33 mouse cellular contexts compared by ENCODE assay signal in genomic region chrX:112694392-112694791, GRCm38 (mm10). TPM values are rescaled to one million over a fixed set of nuclear protein-coding genes. Genes with fewer than 3 reads are reported as not detected.
DNase-seq lines count a peak whose midpoint lies in the region; ATAC-seq and TF ChIP-seq lines count a peak whose summit lies in the region.
"Had no signal": no experiment of that assay in that cellular context is flagged by ENCODE, and none has a peak within 500 bp of the region (broad histone marks: within the 10 kb centered on the region; RNA-seq: fewer than 3 reads in every experiment).

No protein-coding gene starts in this region.

- H3K27me3 ChIP-seq in heart, postnatal 0 days (ENCODE audit: control insufficient read depth, insufficient read depth, low read length) = no peaks in the 10 kb centered on the region
- H3K27me3 ChIP-seq in intestine, embryonic 15.5 days (replicated peaks) = no peaks in the 10 kb centered on the region
- no peaks in the 10 kb centered on the region for H3K27me3 ChIP-seq in midbrain, embryonic 16.5 days (ENCODE audit: control insufficient read depth, insufficient read depth, low read depth, low read length)
- H3K27me3 ChIP-seq: heart, embryonic 15.5 days; hindbrain, embryonic 13.5 days; limb, embryonic 15.5 days; liver, embryonic 13.5 days; neural tube, embryonic 13.5 days had no signal

- H3K36me3 ChIP-seq in heart, postnatal 0 days (replicated peaks; ENCODE audit: control insufficient read depth, insufficient read depth, low read length) = no peaks in the 10 kb centered on the region
- no peaks in the 10 kb centered on the region for H3K36me3 ChIP-seq in intestine, embryonic 15.5 days
- no peaks in the 10 kb centered on the region for H3K36me3 ChIP-seq in midbrain, embryonic 16.5 days (ENCODE audit: control insufficient read depth, insufficient read depth, low read length)
- H3K36me3 ChIP-seq: heart, embryonic 15.5 days; hindbrain, embryonic 13.5 days; limb, embryonic 10.5 days; limb, embryonic 15.5 days; liver, embryonic 13.5 days; neural tube, embryonic 13.5 days had no signal

- intact Hi-C loops in heart, postnatal 14 days (cut with DNase I) = no loop called here

- peak; percentile 7 for DNase-seq in heart, postnatal 0 days (ENCODE audit: low spot score)
- no peak for DNase-seq in heart, postnatal 14 days
- peak; percentile 19 for DNase-seq in 416B (ENCODE audit: low read depth)
- DNase-seq in skeletal muscle tissue, adult 2 months (ENCODE audit: low read depth, low spot score) = peak; percentile 0
- no peak for DNase-seq in urinary bladder, adult 2 months (ENCODE audit: low spot score)
- DNase-seq in right cerebral cortex, postnatal 4 days = no peak
- DNase-seq: cerebellum, adult 2 months; cerebellum, postnatal 14 days; forebrain, postnatal 0 days; heart, postnatal 4 days; kidney, adult 9 months; kidney, postnatal 10 days; layer of hippocampus, adult 9-11 months; liver, embryonic 13.5 days; lung, embryonic 14.5 days; right cerebral cortex, postnatal 25 days; thymus, postnatal 14 days had no signal

- H3K27ac ChIP-seq in heart, postnatal 0 days (ENCODE audit: low read depth) = no peak overlapping the region
- no peak overlapping the region for H3K27ac ChIP-seq in intestine, embryonic 15.5 days
- H3K27ac ChIP-seq in midbrain, embryonic 16.5 days (ENCODE audit: low read length) = no peak overlapping the region
- H3K27ac ChIP-seq: heart, embryonic 15.5 days; hindbrain, embryonic 13.5 days; limb, embryonic 10.5 days; limb, embryonic 15.5 days; liver, embryonic 13.5 days; neural tube, embryonic 13.5 days had no signal

- no peak for ATAC-seq in heart, postnatal 0 days (ENCODE audit: insufficient read depth, low read depth)
- peak; percentile 77; the same call in 1 of the 2 replicates for ATAC-seq in intestine, embryonic 15.5 days
- ATAC-seq in midbrain, embryonic 16.5 days = no peak
- ATAC-seq: forebrain, postnatal 0 days had no signal

- no peaks in the 10 kb centered on the region for H3K9me3 ChIP-seq in heart, postnatal 0 days (replicated peaks; ENCODE audit: control insufficient read depth, low read length)
- H3K9me3 ChIP-seq in intestine, embryonic 15.5 days = no peaks in the 10 kb centered on the region
- no peaks in the 10 kb centered on the region for H3K9me3 ChIP-seq in midbrain, embryonic 16.5 days (replicated peaks; ENCODE audit: control insufficient read depth, low read length, poor library complexity, severe bottlenecking)
- H3K9me3 ChIP-seq: heart, embryonic 15.5 days; hindbrain, embryonic 13.5 days; limb, embryonic 10.5 days; limb, embryonic 15.5 days; liver, embryonic 13.5 days; neural tube, embryonic 13.5 days had no signal

- TF ChIP-seq CTCF in heart, postnatal 0 days (IDR thresholded peaks at IDR 0.05; ENCODE audit: low read depth) = no peak

- H3K9ac ChIP-seq in heart, postnatal 0 days (replicated peaks; ENCODE audit: low read depth, low read length) = no peak overlapping the region
- H3K9ac ChIP-seq in intestine, embryonic 15.5 days = no peak overlapping the region
- no peak overlapping the region for H3K9ac ChIP-seq in midbrain, embryonic 16.5 days (ENCODE audit: low read depth, low read length)
- H3K9ac ChIP-seq: forebrain, postnatal 0 days; heart, embryonic 15.5 days; hindbrain, embryonic 13.5 days; limb, embryonic 15.5 days; liver, embryonic 13.5 days; lung, embryonic 14.5 days; neural tube, embryonic 13.5 days had no signal

- no peaks in the 10 kb centered on the region for H3K4me1 ChIP-seq in heart, postnatal 0 days (ENCODE audit: control insufficient read depth, insufficient read depth)
- no peaks in the 10 kb centered on the region for H3K4me1 ChIP-seq in intestine, embryonic 15.5 days (replicated peaks)
- no peaks in the 10 kb centered on the region for H3K4me1 ChIP-seq in midbrain, embryonic 16.5 days (ENCODE audit: control insufficient read depth, insufficient read depth, low read length)
- H3K4me1 ChIP-seq: heart, embryonic 15.5 days; hindbrain, embryonic 13.5 days; limb, embryonic 10.5 days; limb, embryonic 15.5 days; liver, embryonic 13.5 days; neural tube, embryonic 13.5 days had no signal

- no peak for TF ChIP-seq EP300 in heart, postnatal 0 days (IDR thresholded peaks at IDR 0.05; ENCODE audit: low read depth)

- no peak overlapping the region for H3K4me3 ChIP-seq in heart, postnatal 0 days (ENCODE audit: low read depth, low read length)
- no peak overlapping the region for H3K4me3 ChIP-seq in intestine, embryonic 15.5 days (replicated peaks)
- no peak overlapping the region for H3K4me3 ChIP-seq in midbrain, embryonic 16.5 days (ENCODE audit: low read depth, low read length)
- H3K4me3 ChIP-seq: erythroblast, embryonic 14.5 days; heart, embryonic 15.5 days; hindbrain, embryonic 13.5 days; limb, embryonic 10.5 days; limb, embryonic 15.5 days; liver, embryonic 13.5 days; neural tube, embryonic 13.5 days had no signal

- WGBS in heart, postnatal 0 days = 60% methylated on average over 1 of the region's 1 CpGs
- WGBS in intestine, embryonic 15.5 days = 71% methylated on average over 1 of the region's 1 CpGs
- WGBS in midbrain, embryonic 16.5 days = 67% methylated on average over 1 of the region's 1 CpGs

- no peak overlapping the region for H3K4me2 ChIP-seq in heart, postnatal 0 days (ENCODE audit: low read depth, low read length)
- H3K4me2 ChIP-seq in intestine, embryonic 15.5 days (replicated peaks) = no peak overlapping the region
- H3K4me2 ChIP-seq in midbrain, embryonic 16.5 days (ENCODE audit: low read length) = no peak overlapping the region
- H3K4me2 ChIP-seq: heart, embryonic 15.5 days; hindbrain, embryonic 13.5 days; limb, embryonic 15.5 days; liver, embryonic 13.5 days; lung, embryonic 14.5 days; midbrain, embryonic 11.5 days; neural tube, embryonic 13.5 days had no signal

RNA-seq across cellular contexts. Expression of gene Pof1b, which starts 4.1 kb away (rescaled TPM):
- total RNA-seq in heart, postnatal 0 days (2014; rRNA removed; ENCODE audit: low replicate concordance) = 0.69 TPM in 1 of 2 replicates, not detected in the other
- polyA plus RNA-seq in heart, postnatal 0 days (2015; fragmentation: Nextera tagmentation; extraction: Ambion mirVana) = 0.08 TPM in 1 of 2 replicates, not detected in the other
- under 1 TPM; 0.05 to 0.19 TPM for total RNA-seq in heart, postnatal 14 days (2021)
- polyA plus RNA-seq in intestine, embryonic 15.5 days (2015; fragmentation: Nextera tagmentation; extraction: Ambion mirVana) = 3.8 TPM in 2 replicates
- 8.7 and 12.3 TPM in 2 replicates for polyA plus RNA-seq in urinary bladder, adult 2 months (2012; rRNA removed)
- 0.15 and 0.36 TPM in 2 replicates for polyA plus RNA-seq in midbrain, embryonic 16.5 days (2015; fragmentation: Nextera tagmentation; extraction: Ambion mirVana)
- total RNA-seq: adrenal gland, adult 18-20 months; forebrain, postnatal 0 days; gastrocnemius, adult 8-10 months; granulocyte monocyte progenitor cell, adult 5-6 weeks; heart, postnatal 4 days; left cerebral cortex, postnatal 10 days; megakaryocyte progenitor cell, adult 5-6 weeks; MEL had no signal
- polyA plus RNA-seq: cerebellum, adult 2 months; spleen, adult 2 months had no signal

Comparison
In these comparisons a context has a peak if more than half of its experiments do, and no peak if none do; other contexts are left out.
1. DNase-seq: peak in heart, postnatal 0 days (single experiment), 416B (single experiment) and skeletal muscle tissue, adult 2 months (single experiment); none in heart, postnatal 14 days (0 of 2), urinary bladder, adult 2 months (single experiment) and right cerebral cortex, postnatal 4 days (single experiment).